Mouse (Mus musculus): ENCODE data around the gene Fam24b. TPM values are rescaled to one million over a fixed set of nuclear protein-coding genes. Genes with fewer than 3 reads are reported as not detected.

Fam24b gene
- total and polyA plus RNA-seq, 3 experiments, result 0.21 TPM; not detected in 2

GRCm38 (mm10) chr7:131345856-131346541 is 16.7 kb upstream of the Fam24b start:
- DNase-seq (ENCODE audit: extremely low read depth), result no peak
- Histone ChIP-seq H3K27me3 (replicated peaks) (no peaks in the 10 kb centered on the region), H3K4me1 (ENCODE audit: control insufficient read depth in 1 of 2, insufficient read depth in 2 of 2) (no peaks in the 10 kb centered on the region), H3K4me2 (ENCODE audit: insufficient read depth, low read depth, poor library complexity, severe bottlenecking) (no peak overlapping the region), H3K79me2 (replicated peaks; ENCODE audit: control insufficient read depth, extremely low read depth, insufficient read depth, poor library complexity, severe bottlenecking) (no peaks in the 10 kb centered on the region), H3K9me3 (replicated peaks; ENCODE audit: low read length) (no peaks in the 10 kb centered on the region), H3K9ac (ENCODE audit: insufficient read depth, low read depth) (no peak overlapping the region), H3K4me3 (replicated peaks in 1 of 3; ENCODE audit: low read depth in 2 of 3, low read length in 2 of 3, poor library complexity in 1 of 3) (no peak overlapping the region), H3K27ac (ENCODE audit: insufficient read depth, low read depth) (no peak overlapping the region), H3K36me3 (replicated peaks in 1 of 2; ENCODE audit: control insufficient read depth in 1 of 2, insufficient read depth in 1 of 2, low read length in 1 of 2) (peaks cover 36 to 87% of the 10 kb centered on the region in 2 experiments)
- TF ChIP-seq UBTF (IDR thresholded peaks at IDR 0.05; ENCODE audit: low read depth, low read length) (no peak), ZMIZ1 (IDR thresholded peaks at IDR 0.05; ENCODE audit: low read depth, low read length) (no peak), TCF12 (IDR thresholded peaks at IDR 0.05; ENCODE audit: low read depth, low read length) (no peak), NELFE (IDR thresholded peaks at IDR 0.05; ENCODE audit: low read depth, low read length) (no peak), POLR2A (IDR thresholded peaks at IDR 0.05; ENCODE audit: low read depth, low read length) (no peak), BHLHE40 (IDR thresholded peaks at IDR 0.05; ENCODE audit: low read depth, low read length) (no peak), GABPA (IDR thresholded peaks at IDR 0.05; ENCODE audit: insufficient replicate concordance, low read depth, low read length) (no peak), NRF1 (IDR thresholded peaks at IDR 0.05; ENCODE audit: low read depth, low read length) (no peak), POLR2AphosphoS2 (IDR thresholded peaks at IDR 0.05; ENCODE audit: low read depth, low read length) (no peak), MEF2A (IDR thresholded peaks at IDR 0.05; ENCODE audit: borderline replicate concordance, low read depth, low read length) (no peak)
- dilution Hi-C loops (cut with MboI; ENCODE audit: extremely low pct_ligation_motif_present, extremely low pct_unique_long_range_greater_than_20kb, low sequenced_read_pairs), result no loop called here
- in situ Hi-C loops (cut with MboI; ENCODE audit: low pct_ligation_motif_present, low pct_unique_long_range_greater_than_20kb, low sequenced_read_pairs), result no loop called here

DNA sequence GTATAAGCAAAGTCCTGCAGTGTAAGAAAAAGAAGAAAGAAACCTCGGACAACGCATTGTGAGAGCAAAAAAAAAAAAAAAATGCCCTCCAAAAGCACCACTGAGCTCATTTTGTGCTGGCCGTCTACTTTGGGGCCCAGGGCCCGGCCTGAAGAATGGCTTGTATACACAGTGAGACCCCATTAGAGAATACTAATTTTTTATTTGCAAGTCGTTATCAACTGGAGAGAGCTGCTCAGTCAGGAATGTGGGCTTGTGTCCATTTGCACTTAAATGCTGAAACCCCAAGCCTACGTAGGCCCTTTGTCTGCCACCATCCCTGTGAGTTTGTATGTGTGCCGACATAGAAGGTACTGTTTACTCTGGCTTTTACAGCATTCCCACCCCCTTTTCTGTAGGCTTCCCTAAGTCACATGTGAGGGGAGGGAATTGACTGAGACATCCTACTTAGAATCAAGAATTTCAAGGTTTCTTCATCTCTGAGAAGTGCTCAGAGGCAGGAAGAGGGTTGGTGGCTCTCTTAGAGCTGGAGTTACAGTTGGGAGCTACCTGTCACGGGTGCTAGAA is 8.3 kb upstream of the Fam24b start:
- no peak overlapping the region for H3K9ac ChIP-seq (ENCODE audit: insufficient read depth, low read depth)
- peaks cover 29 to 57% of the 10 kb centered on the region in 2 experiments for H3K36me3 ChIP-seq (replicated peaks in 1 of 2; ENCODE audit: control insufficient read depth in 1 of 2, insufficient read depth in 1 of 2, low read length in 1 of 2)
- no peak overlapping the region for H3K27ac ChIP-seq (ENCODE audit: insufficient read depth, low read depth)
- no peaks in the 10 kb centered on the region for H3K79me2 ChIP-seq (replicated peaks; ENCODE audit: control insufficient read depth, extremely low read depth, insufficient read depth, poor library complexity, severe bottlenecking)
- no peaks in the 10 kb centered on the region for H3K4me1 ChIP-seq (ENCODE audit: control insufficient read depth in 1 of 2, insufficient read depth in 2 of 2)
- TF ChIP-seq USF1 (IDR thresholded peaks at IDR 0.05; ENCODE audit: low read depth, low read length) (no peak), EP300 (IDR thresholded peaks at IDR 0.05; ENCODE audit: low read length) (no peak), CTCF (conservative IDR thresholded peaks at IDR 0.05 in 1 of 2, IDR thresholded peaks at IDR 0.05 in 1 of 2; ENCODE audit: low read depth in 2 of 2, low read length in 2 of 2) (no peak), GABPA (IDR thresholded peaks at IDR 0.05; ENCODE audit: insufficient replicate concordance, low read depth, low read length) (no peak), MAZ (IDR thresholded peaks at IDR 0.05; ENCODE audit: low read depth, low read length) (no peak), NELFE (IDR thresholded peaks at IDR 0.05; ENCODE audit: low read depth, low read length) (no peak), E2F4 (IDR thresholded peaks at IDR 0.05; ENCODE audit: insufficient replicate concordance, low read depth, low read length) (no peak), HCFC1 (IDR thresholded peaks at IDR 0.05; ENCODE audit: low read depth, low read length) (no peak), TBP (conservative IDR thresholded peaks at IDR 0.05; ENCODE audit: low read depth, low read length) (no peak), ELF1 (IDR thresholded peaks at IDR 0.05; ENCODE audit: low read depth, low read length) (no peak), IRF4 (IDR thresholded peaks at IDR 0.05; ENCODE audit: low read depth, low read length) (no peak)
- dilution Hi-C loops (cut with MboI; ENCODE audit: extremely low pct_ligation_motif_present, extremely low pct_unique_long_range_greater_than_20kb, low sequenced_read_pairs), result no loop called here
- H3K4me3 ChIP-seq (replicated peaks in 1 of 3; ENCODE audit: low read depth in 2 of 3, low read length in 2 of 3, poor library complexity in 1 of 3), result no peak overlapping the region
- H3K9me3 ChIP-seq (replicated peaks; ENCODE audit: low read length), result no peaks in the 10 kb centered on the region
- H3K4me2 ChIP-seq (ENCODE audit: insufficient read depth, low read depth, poor library complexity, severe bottlenecking), result no peak overlapping the region
- no peak for DNase-seq (ENCODE audit: extremely low read depth)
- in situ Hi-C loops (cut with MboI; ENCODE audit: low pct_ligation_motif_present, low pct_unique_long_range_greater_than_20kb, low sequenced_read_pairs), result no loop called here
- no peaks in the 10 kb centered on the region for H3K27me3 ChIP-seq (replicated peaks)
